Mouse (Mus musculus) liver, embryonic 14.5 days (tissue): ENCODE data around the gene Plekhg3. TPM values are rescaled to one million over a fixed set of nuclear protein-coding genes. Genes with fewer than 3 reads are reported as not detected.

Experiments
- ATAC-seq: fragments of 200-750 bp; cut with Nextera tagmentation; 2 replicates; pipeline ENCODE4 v1.8.0; 2017; ENCODE audit warnings: moderate number of reproducible peaks, mild to moderate bottlenecking, moderate library complexity; ENCODE audit not compliant: insufficient read depth
- DNase-seq, 3 experiments: peaks; one replicate each; pipeline ENCODE4 v3.0.0-alpha.2; 2012 to 2013; ENCODE audit warnings: low read depth in 3 of 3, low spot score in 3 of 3
- H3K27ac ChIP-seq: fragments of 300-500 bp; sonication (generic); 2 replicates; pipeline ENCODE4 v1.5.1; 2014; ENCODE audit warnings: moderate library complexity, mild to moderate bottlenecking, control low read depth, inconsistent platforms
- H3K27me3 ChIP-seq: fragments of 300-500 bp; sonication (generic); 2 replicates; pipeline ENCODE4 v1.6.1; 2014; ENCODE audit warnings: mild to moderate bottlenecking, low read length, moderate library complexity; ENCODE audit not compliant: control insufficient read depth, insufficient read depth
- H3K36me3 ChIP-seq: fragments of 300-500 bp; sonication (generic); replicated peaks from 2 replicates; pipeline ENCODE4 v1.6.1; 2014; ENCODE audit warnings: low read depth; ENCODE audit not compliant: control insufficient read depth, insufficient read depth
- H3K4me1 ChIP-seq, 2 experiments: fragments of 200-500 bp in 1 of 2; fragments of 300-500 bp in 1 of 2; sonication (generic) in 1 of 2; replicated peaks; 2 replicates each; pipeline ENCODE4 v1.6.1; 2012 to 2014; ENCODE audit warnings: antibody characterized with exemption in 1 of 2, inconsistent platforms in 1 of 2, low read length in 1 of 2; ENCODE audit not compliant: control insufficient read depth in 2 of 2, insufficient read depth in 2 of 2
- H3K4me2 ChIP-seq: fragments of 300-500 bp; sonication (generic); 2 replicates; pipeline ENCODE4 v1.6.1; 2014; ENCODE audit warnings: low read depth, mild to moderate bottlenecking, control low read depth, moderate library complexity
- H3K4me3 ChIP-seq, 2 experiments: fragments of 200-500 bp in 1 of 2; fragments of 300-500 bp in 1 of 2; sonication (generic) in 1 of 2; 2 replicates each; pipeline ENCODE4 v1.5.1; 2012 to 2014; ENCODE audit warnings: low read depth in 2 of 2, low read length in 2 of 2, mild to moderate bottlenecking in 2 of 2, control low read depth in 1 of 2, inconsistent platforms in 1 of 2, moderate library complexity in 1 of 2; ENCODE audit not compliant: insufficient read depth in 1 of 2
- H3K9ac ChIP-seq: fragments of 300-500 bp; sonication (generic); replicated peaks from 2 replicates; pipeline ENCODE4 v1.6.1; 2014; ENCODE audit warnings: mild to moderate bottlenecking, control low read depth, moderate library complexity
- H3K9me3 ChIP-seq: fragments of 300-500 bp; sonication (generic); 2 replicates; pipeline ENCODE4 v1.6.1; 2016; ENCODE audit warnings: low read length, mixed read lengths; ENCODE audit not compliant: control insufficient read depth
- CTCF ChIP-seq: IDR thresholded peaks from 2 replicates; pipeline ENCODE4 v1.5.1; 2016; ENCODE audit warnings: antibody characterized with exemption, low read depth, control low read depth
- EP300 ChIP-seq: IDR thresholded peaks from 2 replicates; pipeline ENCODE4 v1.6.1; 2016; ENCODE audit warnings: antibody characterized with exemption, low read depth
- WGBS: fragments of 180-500 bp; shearing (Covaris S2); extraction: QIAGEN DNeasy Blood & Tissue Kit; methylation state at CpG from one replicate; pipeline ENCODE4 v1.1.7; 2014; ENCODE audit not compliant: insufficient replicate concordance; 5-methylcytosine and 5-hydroxymethylcytosine counted together
- polyA plus RNA-seq, 2 experiments: library from polyadenylated mRNA; depleted of rRNA in 1 of 2; stranded (reverse) in 1 of 2; unstranded in 1 of 2; fragments of >200 nt; fragmentation: Nextera tagmentation in 1 of 2; extraction: Ambion mirVana in 1 of 2; gene quantifications; 2 replicates each; pipeline versions ENCODE4 v1.2.1 to v1.2.3; 2012 to 2014

The Plekhg3 gene
- polyA plus RNA-seq, 2 experiments, result 1.4 to 5.0 TPM

DNA sequence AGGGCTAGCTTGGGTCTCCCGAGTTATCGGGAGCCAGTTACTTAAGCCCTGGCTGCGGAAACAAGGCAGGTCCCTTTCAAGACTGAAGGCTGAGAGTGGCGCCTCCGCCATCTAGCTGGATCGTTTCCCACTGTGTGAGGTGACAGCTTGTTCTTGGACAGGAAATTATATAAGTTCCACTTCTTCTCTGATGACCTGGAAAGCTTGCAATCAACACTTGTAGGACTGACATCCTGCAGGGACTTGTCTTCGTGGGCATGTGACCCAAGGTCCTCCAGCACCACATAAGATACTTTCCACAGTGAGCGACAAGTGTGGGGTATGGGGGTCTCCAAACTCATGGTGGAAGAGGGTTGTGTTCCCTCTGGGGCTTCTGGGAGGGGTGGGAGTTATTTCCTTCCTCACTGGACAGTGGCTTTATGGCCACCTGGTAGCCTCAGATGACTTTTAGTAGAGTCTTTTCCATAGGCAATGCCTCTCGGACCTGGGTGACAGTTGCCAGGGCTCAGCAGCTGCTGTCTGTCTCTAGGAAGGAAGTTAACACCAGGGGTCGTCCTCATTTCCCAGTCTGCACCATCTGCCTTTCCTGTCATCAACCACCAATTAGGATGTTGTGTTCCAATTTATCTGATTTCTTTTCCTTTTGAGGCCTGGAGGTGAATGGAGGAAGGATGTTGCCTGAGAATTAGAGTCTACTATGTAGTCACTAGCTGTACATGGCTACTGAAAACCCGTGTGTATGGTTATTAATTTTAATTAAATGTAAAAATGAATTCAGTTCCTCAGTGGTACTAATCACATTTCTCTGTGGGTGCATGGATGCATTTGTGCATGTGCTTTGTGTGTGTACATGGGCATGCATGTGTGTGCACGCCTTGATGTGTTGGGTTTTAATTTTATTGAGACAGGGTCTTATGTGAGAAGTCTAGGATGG, 11.5 kb upstream of the Plekhg3 start:
- no peak for ATAC-seq
- Histone ChIP-seq H3K27me3 (no peaks in the 10 kb centered on the region), H3K4me1 (no peaks in the 10 kb centered on the region), H3K36me3 (no peaks in the 10 kb centered on the region), H3K4me2 (no peak overlapping the region), H3K9ac (no peak overlapping the region), H3K27ac (no peak overlapping the region), H3K9me3 (no peaks in the 10 kb centered on the region), H3K4me3 (no peak overlapping the region)
- WGBS, result 55% methylated on average over 12 of the region's 12 CpGs
- no peak for DNase-seq
- TF ChIP-seq CTCF (no peak), EP300 (no peak)

DNA sequence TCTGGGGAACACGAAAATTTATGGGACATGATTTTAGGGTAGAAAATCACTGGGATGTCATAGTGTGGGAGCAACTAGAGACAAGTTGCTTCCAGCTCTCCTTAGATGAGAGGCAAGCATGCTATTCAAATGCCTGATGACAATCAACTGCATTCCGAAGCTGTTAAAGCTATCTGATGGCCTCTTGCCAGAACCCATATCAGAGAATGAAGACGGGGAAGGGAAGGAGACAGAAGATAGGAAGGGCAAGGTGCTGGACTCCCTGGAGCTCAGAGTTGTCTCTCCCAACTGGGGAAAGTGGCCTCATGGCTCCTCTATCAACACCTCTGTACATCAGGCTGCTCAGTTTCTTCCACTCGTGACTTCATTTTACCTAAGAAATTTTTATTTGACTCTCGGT, 7.0 kb upstream of the Plekhg3 start:
- no peak for ATAC-seq
- Histone ChIP-seq H3K9me3 (no peaks in the 10 kb centered on the region), H3K36me3 (no peaks in the 10 kb centered on the region), H3K4me1 (peaks cover 0 to 2% of the 10 kb centered on the region in 2 experiments; a peak in 2 of 4 replicates), H3K27me3 (no peaks in the 10 kb centered on the region; the same call in none of the 2 replicates), H3K27ac (no peak overlapping the region), H3K4me2 (no peak overlapping the region), H3K9ac (no peak overlapping the region), H3K4me3 (no peak overlapping the region)
- WGBS, result 51% methylated on average over 5 of the region's 5 CpGs
- no peak for TF ChIP-seq EP300
- no peak for TF ChIP-seq CTCF
- no peak for DNase-seq

DNA sequence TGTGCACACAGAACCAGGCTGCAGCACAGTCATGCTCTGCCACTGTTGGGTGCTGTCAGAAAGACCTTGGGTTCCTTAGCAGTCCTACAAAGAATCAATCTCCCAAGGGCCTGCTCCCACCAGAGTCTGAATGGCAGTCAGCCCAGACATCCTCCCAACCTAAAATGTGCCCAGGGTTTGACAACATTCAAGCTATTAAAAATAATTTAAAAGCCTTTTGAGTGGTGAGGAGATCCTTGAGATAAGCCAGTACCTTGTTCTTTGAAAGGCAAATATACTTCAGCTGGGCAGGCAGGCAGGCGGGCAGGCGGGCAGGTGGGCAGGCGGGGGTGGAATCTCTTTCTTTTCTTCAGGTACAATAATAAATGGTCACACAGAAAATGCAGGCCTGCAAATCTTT, 5.8 kb upstream of the Plekhg3 start:
- Histone ChIP-seq H3K27ac (no peak overlapping the region), H3K36me3 (no peaks in the 10 kb centered on the region), H3K27me3 (peaks cover 2% of the 10 kb centered on the region), H3K4me3 (no peak overlapping the region), H3K4me1 (peaks cover 0 to 7% of the 10 kb centered on the region in 2 experiments; a peak in 2 of 4 replicates), H3K4me2 (no peak overlapping the region), H3K9me3 (no peaks in the 10 kb centered on the region), H3K9ac (no peak overlapping the region)
- 83% methylated on average over 3 of the region's 3 CpGs for WGBS
- TF ChIP-seq EP300 (no peak), CTCF (no peak)
- no peak for ATAC-seq
- no peak for DNase-seq

DNA sequence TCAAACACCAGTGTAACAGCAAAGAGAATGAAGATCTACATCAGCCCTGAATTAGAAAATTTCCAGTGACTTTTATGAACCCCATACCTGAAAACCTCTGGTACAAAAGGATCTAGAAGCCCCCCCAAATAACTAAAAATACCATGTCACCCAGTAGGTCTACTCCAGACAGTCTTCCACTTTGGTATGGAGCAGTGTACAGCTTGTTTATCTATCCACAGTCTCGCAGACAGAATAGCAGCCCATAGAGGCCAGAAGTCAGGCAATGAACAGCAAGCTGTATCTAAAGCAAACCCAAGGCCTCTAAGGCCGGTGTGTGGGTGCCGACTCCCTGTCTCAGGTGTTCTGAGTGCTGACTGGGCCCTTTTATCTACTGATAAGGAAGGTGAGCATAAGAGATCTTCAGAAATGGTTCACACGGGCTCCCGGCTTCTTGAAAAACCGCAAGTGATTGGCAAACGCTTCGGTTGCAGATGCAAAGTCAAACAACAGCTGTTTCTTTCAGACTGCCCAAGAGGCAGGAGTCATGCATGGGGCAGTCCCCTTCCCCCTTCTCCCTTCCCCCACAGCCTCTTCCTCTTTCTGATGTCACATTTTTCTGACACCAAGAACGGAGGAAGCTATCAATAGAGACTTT, 3.3 kb upstream of the Plekhg3 start:
- Histone ChIP-seq H3K9ac (no peak overlapping the region), H3K27me3 (peaks cover 22% of the 10 kb centered on the region), H3K36me3 (no peaks in the 10 kb centered on the region), H3K27ac (no peak overlapping the region), H3K4me1 (peaks cover 0 to 8% of the 10 kb centered on the region in 2 experiments; a peak in 2 of 4 replicates), H3K4me2 (no peak overlapping the region), H3K4me3 (no peak overlapping the region), H3K9me3 (no peaks in the 10 kb centered on the region)
- DNase-seq (no peak), ATAC-seq (no peak)
- WGBS, result 8% methylated on average over 9 of the region's 9 CpGs
- TF ChIP-seq CTCF (no peak), EP300 (no peak)

DNA sequence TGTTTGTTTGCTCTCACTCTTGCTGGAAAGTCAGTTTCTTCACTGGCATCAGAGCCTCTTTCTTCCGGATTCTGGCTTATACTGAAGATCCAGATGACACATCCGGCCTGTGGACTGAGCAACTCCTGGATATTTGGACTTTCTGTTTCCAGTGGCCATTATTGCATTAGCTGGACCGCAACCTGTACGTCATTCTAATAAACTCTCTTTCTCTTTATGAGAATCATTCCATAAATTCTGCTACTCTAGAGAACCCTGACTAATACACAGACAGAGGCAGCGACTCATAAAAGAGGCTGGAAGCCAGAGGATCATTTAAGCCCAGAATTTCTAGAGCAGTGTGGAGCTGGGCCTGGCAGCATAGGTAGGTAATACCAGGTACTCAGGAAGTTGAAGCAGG, 1.9 kb upstream of the Plekhg3 start:
- Histone ChIP-seq H3K9me3 (no peaks in the 10 kb centered on the region), H3K4me3 (no peak overlapping the region), H3K4me2 (no peak overlapping the region), H3K4me1 (peaks cover 0 to 8% of the 10 kb centered on the region in 2 experiments; a peak in 2 of 4 replicates), H3K27me3 (peaks cover 36% of the 10 kb centered on the region), H3K36me3 (no peaks in the 10 kb centered on the region), H3K9ac (no peak overlapping the region), H3K27ac (no peak overlapping the region)
- ATAC-seq (no peak), DNase-seq (no peak)
- TF ChIP-seq EP300 (no peak), CTCF (no peak)
- 65% methylated on average over 5 of the region's 5 CpGs for WGBS
